Mouse (Mus musculus): ENCODE results near the gene Tapbp. TPM values are rescaled to one million over a fixed set of nuclear protein-coding genes. Genes with fewer than 3 reads are reported as not detected.
A peak's percentile ranks its signal among the peaks of the same experiment; 100 is the strongest.

Tapbp gene
- total RNA-seq, 1 experiment, result 39.4 TPM

DNA sequence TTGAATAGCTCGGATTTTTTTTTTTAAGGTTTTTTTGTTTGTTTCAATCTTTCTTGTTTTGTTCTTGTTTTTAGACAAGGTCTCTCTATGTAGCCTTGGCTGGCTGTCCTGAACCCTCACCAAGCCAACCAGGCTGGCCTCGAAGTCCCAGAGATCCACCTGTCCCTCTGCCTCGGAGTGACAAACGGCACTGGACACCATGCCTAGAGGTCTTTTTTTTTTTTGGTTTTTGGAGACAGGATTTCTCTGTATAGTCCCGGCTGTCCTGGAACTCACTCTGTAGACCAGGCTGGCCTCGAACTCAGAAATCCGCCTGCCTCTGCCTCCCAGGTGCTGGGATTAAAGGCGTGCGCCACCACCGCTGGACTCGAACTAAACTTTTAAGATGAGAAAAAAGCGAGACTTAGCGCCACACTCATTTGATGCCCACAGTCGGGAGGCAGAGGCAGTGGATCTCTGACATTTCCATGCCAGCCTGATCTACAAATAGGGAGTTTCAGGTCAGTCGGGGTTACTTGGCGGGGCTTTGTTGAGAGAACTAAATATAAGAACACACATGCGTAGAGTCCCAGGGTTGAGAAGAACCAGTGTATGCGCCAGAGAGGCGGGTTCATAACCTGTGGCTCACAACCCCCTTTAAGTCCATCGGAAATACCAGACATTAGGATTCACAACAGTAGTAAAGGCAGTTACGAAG is 12.7 kb downstream of the Tapbp start:
- DNase-seq (ENCODE audit: low read depth, low spot score), result no peak
- H3K4me3 ChIP-seq (ENCODE audit: insufficient read depth in 1 of 2, low read depth in 1 of 2, low read length in 2 of 2, poor library complexity in 1 of 2, severe bottlenecking in 1 of 2), result peak overlapping the region; percentile 74 to 75
- no peak overlapping the region for H3K27ac ChIP-seq (ENCODE audit: insufficient read depth, low read depth, low read length, poor library complexity, severe bottlenecking)
- peaks cover 14% of the 10 kb centered on the region; the same call in 1 of the 2 replicates for H3K36me3 ChIP-seq (ENCODE audit: control insufficient read depth, insufficient read depth, low read length, poor library complexity, severe bottlenecking)
- H3K9me3 ChIP-seq (ENCODE audit: control insufficient read depth, insufficient read depth, low read depth, low read length), result no peaks in the 10 kb centered on the region
- in situ Hi-C loops (cut with MboI; ENCODE audit: low sequenced_read_pairs in 2 of 2, unreplicated experiment in 2 of 2), result no loop called here
- no peak for TF ChIP-seq HCFC1 (IDR thresholded peaks at IDR 0.05; ENCODE audit: borderline replicate concordance, insufficient read depth, low read length)
- TF ChIP-seq MAFK (IDR thresholded peaks at IDR 0.05; ENCODE audit: insufficient read depth, low read depth, low read length), result no peak
- TF ChIP-seq ZC3H11A (IDR thresholded peaks at IDR 0.05; ENCODE audit: borderline replicate concordance, low read depth, low read length), result no peak
- TF ChIP-seq ZNF384 (IDR thresholded peaks at IDR 0.05; ENCODE audit: low read depth, low read length), result no peak
- TF ChIP-seq CHD2 (IDR thresholded peaks at IDR 0.05; ENCODE audit: low read depth, low read length), result no peak
- H3K9ac ChIP-seq (ENCODE audit: insufficient read depth, low read depth, low read length, poor library complexity, severe bottlenecking), result peak overlapping the region; percentile 86; the same call in 1 of the 2 replicates
- H3K4me1 ChIP-seq (ENCODE audit: control insufficient read depth in 2 of 2, insufficient read depth in 2 of 2, low read length in 2 of 2, poor library complexity in 1 of 2), result peaks cover 0 to 20% of the 10 kb centered on the region in 2 experiments; a peak in 1 of 4 replicates

DNA sequence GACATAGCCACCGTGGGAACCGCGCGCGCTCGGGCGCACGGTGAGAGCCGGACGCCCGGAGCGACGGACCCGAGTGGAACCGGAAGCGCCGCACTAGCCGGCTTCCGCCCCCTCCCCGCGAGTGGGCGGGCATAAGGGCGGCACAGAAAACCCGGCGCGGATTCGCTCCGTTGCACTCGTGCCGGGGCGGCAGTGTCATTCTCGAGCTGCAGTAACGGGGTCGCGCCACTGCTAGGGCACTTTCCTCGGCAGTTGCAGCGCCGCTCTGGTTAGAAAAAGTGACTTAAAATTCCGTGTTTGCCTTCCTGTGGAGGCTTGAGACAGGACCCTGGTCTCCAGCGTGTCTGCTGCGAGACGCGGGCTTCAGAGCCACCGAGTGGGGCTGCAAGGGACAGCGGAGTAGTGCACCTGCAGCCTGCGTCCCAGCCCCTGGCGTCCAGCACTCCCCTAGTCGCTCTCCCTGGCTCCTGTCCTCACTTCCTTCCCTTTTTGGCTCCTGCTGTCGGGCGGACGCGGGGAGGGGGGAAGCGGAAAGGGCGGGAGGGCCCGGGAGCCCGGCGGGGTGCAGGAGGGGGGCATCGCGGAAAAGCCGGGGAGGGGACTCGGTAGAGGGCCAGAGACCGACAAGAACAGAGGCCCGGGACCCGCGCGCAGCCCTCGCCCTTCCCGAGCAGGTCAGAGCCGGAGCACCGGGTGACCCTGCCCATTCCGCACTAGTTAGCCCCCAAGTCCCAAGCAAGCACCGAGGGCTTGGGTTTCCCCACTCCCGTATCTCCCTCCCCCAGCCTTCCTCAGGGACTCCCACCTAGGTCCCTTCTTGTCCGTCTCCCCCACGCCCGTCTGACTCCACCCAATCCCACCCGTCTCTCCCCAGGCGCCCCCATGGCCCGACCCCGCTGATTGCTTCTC is 13.9 kb downstream of the Tapbp start, which contains the start of gene Rgl2:
Gene Rgl2, plus strand, starts transcription at position 173 of the 909 bp plus-strand sequence.
- H3K9me3 ChIP-seq (ENCODE audit: control insufficient read depth, insufficient read depth, low read depth, low read length), result no peaks in the 10 kb centered on the region
- H3K36me3 ChIP-seq (ENCODE audit: control insufficient read depth, insufficient read depth, low read length, poor library complexity, severe bottlenecking), result peaks cover 20% of the 10 kb centered on the region; the same call in 1 of the 2 replicates
- peak; percentile 81 for DNase-seq (ENCODE audit: low read depth, low spot score)
- peak within 1 kb of the TSS; percentile 48 for H3K27ac ChIP-seq (ENCODE audit: insufficient read depth, low read depth, low read length, poor library complexity, severe bottlenecking)
- peaks cover 0 to 26% of the 10 kb centered on the region in 2 experiments; a peak in 1 of 4 replicates for H3K4me1 ChIP-seq (ENCODE audit: control insufficient read depth in 2 of 2, insufficient read depth in 2 of 2, low read length in 2 of 2, poor library complexity in 1 of 2)
- in situ Hi-C loops (cut with MboI; ENCODE audit: low sequenced_read_pairs in 2 of 2, unreplicated experiment in 2 of 2), result no loop called here
- H3K4me3 ChIP-seq (ENCODE audit: insufficient read depth in 1 of 2, low read depth in 1 of 2, low read length in 2 of 2, poor library complexity in 1 of 2, severe bottlenecking in 1 of 2), result peak within 1 kb of the TSS; percentile 74 to 75
- TF ChIP-seq MAFK (IDR thresholded peaks at IDR 0.05; ENCODE audit: insufficient read depth, low read depth, low read length) (no peak), ZC3H11A (IDR thresholded peaks at IDR 0.05; ENCODE audit: borderline replicate concordance, low read depth, low read length) (no peak), HCFC1 (IDR thresholded peaks at IDR 0.05; ENCODE audit: borderline replicate concordance, insufficient read depth, low read length) (peak; percentile 86; the same call in 1 of the 2 replicates), CHD2 (IDR thresholded peaks at IDR 0.05; ENCODE audit: low read depth, low read length) (no peak), ZNF384 (IDR thresholded peaks at IDR 0.05; ENCODE audit: low read depth, low read length) (no peak)
- peak within 1 kb of the TSS; percentile 86 for H3K9ac ChIP-seq (ENCODE audit: insufficient read depth, low read depth, low read length, poor library complexity, severe bottlenecking)

DNA sequence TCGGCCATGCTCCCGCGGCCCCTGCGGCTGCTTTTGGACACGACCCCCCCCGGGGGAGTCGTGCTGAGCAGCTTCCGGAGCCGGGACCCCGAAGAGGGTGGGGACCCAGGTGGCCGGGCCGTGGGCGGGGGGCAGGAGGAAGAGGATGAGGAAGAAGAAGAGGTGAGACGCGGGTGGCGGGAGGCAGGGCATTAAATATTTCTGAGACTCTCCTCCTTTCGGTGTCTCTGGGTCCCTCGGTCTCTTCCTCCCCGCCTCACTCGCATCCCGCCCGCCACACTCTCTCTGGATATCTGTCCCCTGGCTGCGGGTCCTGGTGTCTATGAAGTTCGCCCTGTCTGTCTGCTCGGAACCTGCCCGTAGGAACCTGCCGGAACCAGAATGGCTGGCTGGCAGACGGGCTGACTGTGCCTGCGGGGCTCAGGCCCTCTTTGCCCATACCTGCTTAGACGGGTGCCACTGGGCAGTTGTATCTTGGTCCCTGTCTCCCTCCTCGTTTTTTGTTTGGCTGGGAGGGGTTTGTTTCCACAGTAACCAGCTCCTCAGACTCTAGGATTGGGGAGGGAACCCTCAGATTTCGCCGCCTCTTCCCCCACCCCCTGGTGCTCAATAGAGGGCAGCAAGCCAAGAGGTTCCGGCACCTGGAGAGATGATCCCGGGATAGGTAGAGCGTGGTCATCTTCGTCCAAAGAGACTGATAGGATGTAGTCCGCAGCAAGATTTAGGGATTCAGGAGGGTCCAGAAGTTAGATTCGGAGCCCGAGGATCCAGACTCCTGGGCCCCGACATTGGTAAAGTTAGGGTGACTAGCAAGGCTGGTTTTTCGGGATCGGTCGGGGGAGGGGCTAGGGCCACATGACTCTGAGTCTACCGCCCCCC is 14.8 kb downstream of the Tapbp start:
- Histone ChIP-seq H3K36me3 (ENCODE audit: control insufficient read depth, insufficient read depth, low read length, poor library complexity, severe bottlenecking) (peaks cover 22% of the 10 kb centered on the region), H3K9me3 (ENCODE audit: control insufficient read depth, insufficient read depth, low read depth, low read length) (no peaks in the 10 kb centered on the region), H3K27ac (ENCODE audit: insufficient read depth, low read depth, low read length, poor library complexity, severe bottlenecking) (peak overlapping the region; percentile 48), H3K4me1 (ENCODE audit: control insufficient read depth in 2 of 2, insufficient read depth in 2 of 2, low read length in 2 of 2, poor library complexity in 1 of 2) (peaks cover 0 to 30% of the 10 kb centered on the region in 2 experiments; a peak in 1 of 4 replicates), H3K9ac (ENCODE audit: insufficient read depth, low read depth, low read length, poor library complexity, severe bottlenecking) (peak overlapping the region; percentile 71), H3K4me3 (ENCODE audit: insufficient read depth in 1 of 2, low read depth in 1 of 2, low read length in 2 of 2, poor library complexity in 1 of 2, severe bottlenecking in 1 of 2) (peak overlapping the region; percentile 74 to 75)
- in situ Hi-C loops (cut with MboI; ENCODE audit: low sequenced_read_pairs in 2 of 2, unreplicated experiment in 2 of 2), result no loop called here
- peak; percentile 78 for DNase-seq (ENCODE audit: low read depth, low spot score)
- no peak for TF ChIP-seq CHD2 (IDR thresholded peaks at IDR 0.05; ENCODE audit: low read depth, low read length)
- no peak for TF ChIP-seq ZNF384 (IDR thresholded peaks at IDR 0.05; ENCODE audit: low read depth, low read length)
- TF ChIP-seq HCFC1 (IDR thresholded peaks at IDR 0.05; ENCODE audit: borderline replicate concordance, insufficient read depth, low read length), result 0 out of 2 replicates have a peak, but pooled peaks have one; percentile 48
- TF ChIP-seq ZC3H11A (IDR thresholded peaks at IDR 0.05; ENCODE audit: borderline replicate concordance, low read depth, low read length), result no peak
- no peak for TF ChIP-seq MAFK (IDR thresholded peaks at IDR 0.05; ENCODE audit: insufficient read depth, low read depth, low read length)
